Comparison of ENCODE assay signal across 28 mouse cellular contexts in the genomic region with DNA sequence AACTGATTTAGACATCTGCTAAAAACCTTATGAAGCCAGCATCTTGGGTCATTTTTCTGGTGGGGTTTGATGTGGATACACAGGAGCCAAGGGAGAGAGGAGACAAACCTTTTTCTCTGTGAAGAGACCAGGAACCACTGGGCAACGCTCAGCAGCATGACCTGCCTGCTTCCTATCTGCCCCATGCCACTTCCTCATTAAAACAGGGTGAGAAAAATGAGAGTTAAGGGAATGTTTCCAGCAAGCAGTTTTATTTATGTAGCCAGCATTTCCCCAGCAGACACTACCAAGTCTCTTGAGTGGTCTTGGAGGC. TPM values are rescaled to one million over a fixed set of nuclear protein-coding genes. Genes with fewer than 3 reads are reported as not detected.
DNase-seq lines count a peak whose midpoint lies in the region; ATAC-seq and TF ChIP-seq lines count a peak whose summit lies in the region.
"Had no signal": no experiment of that assay in that cellular context is flagged by ENCODE, and none has a peak within 500 bp of the region (broad histone marks: within the 10 kb centered on the region; RNA-seq: fewer than 3 reads in every experiment).

No protein-coding gene starts in this region.

- no peak overlapping the region for H3K9ac ChIP-seq in forebrain, embryonic 12.5 days
- no peak overlapping the region for H3K9ac ChIP-seq in forebrain, embryonic 16.5 days (replicated peaks; ENCODE audit: low read depth, low read length)
- H3K9ac ChIP-seq in hindbrain, embryonic 12.5 days = no peak overlapping the region
- no peak overlapping the region for H3K9ac ChIP-seq in midbrain, embryonic 14.5 days (replicated peaks; ENCODE audit: low read length)

- no peak for TF ChIP-seq CTCF in thymus, adult 2 months (IDR thresholded peaks at IDR 0.05; ENCODE audit: borderline replicate concordance, control insufficient read depth, extremely low read depth, insufficient read depth, low read length, poor library complexity)

- no peaks in the 10 kb centered on the region for H3K36me3 ChIP-seq in forebrain, embryonic 12.5 days (replicated peaks)
- H3K36me3 ChIP-seq in forebrain, embryonic 16.5 days (ENCODE audit: control insufficient read depth, insufficient read depth) = no peaks in the 10 kb centered on the region
- no peaks in the 10 kb centered on the region for H3K36me3 ChIP-seq in embryonic facial prominence, embryonic 10.5 days (replicated peaks)
- H3K36me3 ChIP-seq in hindbrain, embryonic 12.5 days = no peaks in the 10 kb centered on the region
- H3K36me3 ChIP-seq in midbrain, embryonic 14.5 days (ENCODE audit: control insufficient read depth, insufficient read depth, low read length) = no peaks in the 10 kb centered on the region
- no peaks in the 10 kb centered on the region for H3K36me3 ChIP-seq in thymus, adult 2 months (ENCODE audit: control insufficient read depth, insufficient read depth, low read length)

- WGBS in forebrain, embryonic 12.5 days = 24% methylated on average over 1 of the region's 1 CpGs
- 8% methylated on average over 1 of the region's 1 CpGs for WGBS in forebrain, embryonic 16.5 days
- WGBS in embryonic facial prominence, embryonic 10.5 days = 60% methylated on average over 1 of the region's 1 CpGs
- WGBS in hindbrain, embryonic 12.5 days = 30% methylated on average over 1 of the region's 1 CpGs
- 9% methylated on average over 1 of the region's 1 CpGs for WGBS in midbrain, embryonic 14.5 days
- 31% methylated on average over 1 of the region's 1 CpGs for WGBS in thymus, adult 2 months

- H3K27ac ChIP-seq in forebrain, embryonic 12.5 days = peak overlapping the region; percentile 61; the same call in 1 of the 2 replicates
- H3K27ac ChIP-seq in forebrain, embryonic 16.5 days (ENCODE audit: low read length) = no peak overlapping the region
- 0 out of 2 replicates have a peak overlapping the region, but pooled peaks have one; percentile 24 for H3K27ac ChIP-seq in embryonic facial prominence, embryonic 10.5 days (replicated peaks)
- peak overlapping the region; percentile 81 for H3K27ac ChIP-seq in hindbrain, embryonic 12.5 days
- H3K27ac ChIP-seq in midbrain, embryonic 14.5 days (replicated peaks; ENCODE audit: low read depth, low read length) = 0 out of 2 replicates have a peak overlapping the region, but pooled peaks have one; percentile 9
- no peak overlapping the region for H3K27ac ChIP-seq in thymus, adult 2 months (ENCODE audit: control insufficient read depth, insufficient read depth, low read length)
- H3K27ac ChIP-seq: macrophage had no signal

- H3K4me1 ChIP-seq in forebrain, embryonic 12.5 days = peaks cover 14% of the 10 kb centered on the region
- peaks cover 13% of the 10 kb centered on the region for H3K4me1 ChIP-seq in forebrain, embryonic 16.5 days (replicated peaks; ENCODE audit: control insufficient read depth, insufficient read depth, low read length)
- no peaks in the 10 kb centered on the region for H3K4me1 ChIP-seq in embryonic facial prominence, embryonic 10.5 days
- peaks cover 11% of the 10 kb centered on the region; the same call in 1 of the 2 replicates for H3K4me1 ChIP-seq in hindbrain, embryonic 12.5 days
- H3K4me1 ChIP-seq in midbrain, embryonic 14.5 days (ENCODE audit: control insufficient read depth, insufficient read depth, low read length) = 0 out of 2 replicates have a peak, but pooled peaks cover 10% of the 10 kb centered on the region
- H3K4me1 ChIP-seq in thymus, adult 2 months (replicated peaks; ENCODE audit: control insufficient read depth, insufficient read depth, low read length) = no peaks in the 10 kb centered on the region

- no peak for TF ChIP-seq POLR2A in thymus, adult 2 months (IDR thresholded peaks at IDR 0.05; ENCODE audit: control insufficient read depth, extremely low read depth, insufficient read depth, low read length, poor library complexity)

- H3K4me2 ChIP-seq in forebrain, embryonic 12.5 days = no peak overlapping the region
- H3K4me2 ChIP-seq in forebrain, embryonic 16.5 days (ENCODE audit: low read length) = no peak overlapping the region; the same call in 1 of the 2 replicates
- no peak overlapping the region for H3K4me2 ChIP-seq in hindbrain, embryonic 12.5 days (replicated peaks)
- no peak overlapping the region for H3K4me2 ChIP-seq in midbrain, embryonic 14.5 days (ENCODE audit: low read length)

- no peak for DNase-seq in embryonic facial prominence, embryonic 10.5 days (ENCODE audit: low spot score)
- no peak for DNase-seq in midbrain, embryonic 14.5 days
- no peak for DNase-seq in gastrocnemius, adult 18-20 months (ENCODE audit: low spot score)
- no peak for DNase-seq in urinary bladder, postnatal 4 days (ENCODE audit: low spot score in 2 of 2)
- no peak for DNase-seq in thymus, adult 2 months
- DNase-seq: adrenal gland, postnatal 36 days; cerebellum, adult 9-11 months; kidney, adult 18-20 months; kidney, postnatal 14 days; thymus, postnatal 4 days had no signal

- no peak overlapping the region for H3K4me3 ChIP-seq in forebrain, embryonic 12.5 days (replicated peaks)
- no peak overlapping the region for H3K4me3 ChIP-seq in forebrain, embryonic 16.5 days (replicated peaks; ENCODE audit: low read length)
- H3K4me3 ChIP-seq in embryonic facial prominence, embryonic 10.5 days = no peak overlapping the region
- H3K4me3 ChIP-seq in hindbrain, embryonic 12.5 days = no peak overlapping the region
- no peak overlapping the region for H3K4me3 ChIP-seq in midbrain, embryonic 14.5 days (replicated peaks; ENCODE audit: low read depth, low read length)
- no peak overlapping the region for H3K4me3 ChIP-seq in thymus, adult 2 months (ENCODE audit: control insufficient read depth, insufficient read depth, low read length)

- no peaks in the 10 kb centered on the region for H3K9me3 ChIP-seq in forebrain, embryonic 12.5 days
- H3K9me3 ChIP-seq in forebrain, embryonic 16.5 days (ENCODE audit: control insufficient read depth, low read length) = no peaks in the 10 kb centered on the region
- H3K9me3 ChIP-seq in embryonic facial prominence, embryonic 10.5 days = no peaks in the 10 kb centered on the region
- no peaks in the 10 kb centered on the region for H3K9me3 ChIP-seq in hindbrain, embryonic 12.5 days (replicated peaks)
- H3K9me3 ChIP-seq in midbrain, embryonic 14.5 days (ENCODE audit: control insufficient read depth, low read length) = no peaks in the 10 kb centered on the region

- H3K27me3 ChIP-seq in forebrain, embryonic 12.5 days = no peaks in the 10 kb centered on the region
- no peaks in the 10 kb centered on the region for H3K27me3 ChIP-seq in forebrain, embryonic 16.5 days (replicated peaks; ENCODE audit: control insufficient read depth, insufficient read depth, low read length)
- no peaks in the 10 kb centered on the region for H3K27me3 ChIP-seq in embryonic facial prominence, embryonic 10.5 days (replicated peaks; ENCODE audit: low read depth, poor library complexity, severe bottlenecking)
- no peaks in the 10 kb centered on the region for H3K27me3 ChIP-seq in hindbrain, embryonic 12.5 days
- no peaks in the 10 kb centered on the region for H3K27me3 ChIP-seq in midbrain, embryonic 14.5 days (ENCODE audit: control insufficient read depth, insufficient read depth, low read length)
- no peaks in the 10 kb centered on the region for H3K27me3 ChIP-seq in thymus, adult 2 months (ENCODE audit: control insufficient read depth, insufficient read depth, low read length)

- no peak for ATAC-seq in forebrain, embryonic 12.5 days (ENCODE audit: low FRiP score)
- ATAC-seq in forebrain, embryonic 16.5 days = no peak
- ATAC-seq in hindbrain, embryonic 12.5 days (ENCODE audit: low FRiP score) = no peak; the same call in none of the 2 replicates
- 0 out of 2 replicates have a peak, but pooled peaks have one; percentile 58 for ATAC-seq in midbrain, embryonic 14.5 days (ENCODE audit: low FRiP score, low TSS enrichment)
- ATAC-seq: CD4-positive, CD25-positive, alpha-beta regulatory T cell, adult 4 months; lung, postnatal 0 days had no signal

RNA-seq across cellular contexts. Expression of gene A1bg, which starts 45.7 kb away (rescaled TPM):
- not detected in 2 replicates for polyA plus RNA-seq in forebrain, embryonic 12.5 days (2016; fragmentation: Nextera tagmentation; extraction: Ambion mirVana)
- not detected in 2 replicates for polyA plus RNA-seq in forebrain, embryonic 16.5 days (2015; fragmentation: Nextera tagmentation; extraction: Ambion mirVana)
- not detected in 2 replicates for polyA plus RNA-seq in embryonic facial prominence, embryonic 10.5 days (2016; fragmentation: Nextera tagmentation; extraction: Ambion mirVana)
- polyA plus RNA-seq in hindbrain, embryonic 12.5 days (2016; fragmentation: Nextera tagmentation; extraction: Ambion mirVana) = 0.17 TPM in 1 of 2 replicates, not detected in the other
- not detected in 2 replicates for polyA plus RNA-seq in midbrain, embryonic 14.5 days (2014; fragmentation: Nextera tagmentation; extraction: Ambion mirVana)
- not detected for total RNA-seq in gastrocnemius, adult 18-20 months (2021)
- 3.3 TPM in 1 of 2 replicates, not detected in the other for polyA plus RNA-seq in thymus, adult 2 months (2012; rRNA removed)
- total RNA-seq: adrenal gland, postnatal 36 days; common myeloid progenitor, adult 5-6 weeks; gastrocnemius, postnatal 4 days; heart, adult 8-10 months; heart, postnatal 25 days; layer of hippocampus, adult 18-20 months; layer of hippocampus, postnatal 25 days; left cerebral cortex, postnatal 10 days had no signal
- polyA plus RNA-seq: CD4-positive, CD25-positive, alpha-beta regulatory T cell, adult 4 months; embryonic facial prominence, embryonic 11.5 days; heart, embryonic 14.5 days; limb, embryonic 11.5 days; liver, embryonic 16.5 days; lung, postnatal 0 days; macrophage; stomach, embryonic 14.5 days had no signal

Comparison
In these comparisons a context has a peak if more than half of its experiments do, and no peak if none do; other contexts are left out.
1. H3K27ac ChIP-seq: peak in forebrain, embryonic 12.5 days (single experiment), embryonic facial prominence, embryonic 10.5 days (single experiment), hindbrain, embryonic 12.5 days (single experiment) and midbrain, embryonic 14.5 days (single experiment); none in forebrain, embryonic 16.5 days (single experiment) and thymus, adult 2 months (single experiment).